In genomic region chr10:21501658-21502057, GRCm38 (mm10) we compare ENCODE assay signal across 17 mouse cellular contexts.
DNase-seq lines count a peak whose midpoint lies in the region; TF ChIP-seq lines count a peak whose summit lies in the region.
"Had no signal": no experiment of that assay in that cellular context is flagged by ENCODE, and none has a peak within 500 bp of the region (broad histone marks: within the 10 kb centered on the region; RNA-seq: fewer than 3 reads in every experiment).

No protein-coding gene starts in this region.

- no peak overlapping the region for H3K4me3 ChIP-seq in MEL (ENCODE audit: control insufficient read depth in 1 of 2, insufficient read depth in 1 of 2, low read depth in 2 of 2, low read length in 2 of 2)

- H3K9ac ChIP-seq in MEL (ENCODE audit: control insufficient read depth, low read depth, low read length, poor library complexity, severe bottlenecking) = no peak overlapping the region

- intact Hi-C loops in heart, postnatal 14 days (cut with DNase I) = no loop called here

- TF ChIP-seq CTCF in MEL (IDR thresholded peaks at IDR 0.05 in 2 of 3, conservative IDR thresholded peaks at IDR 0.05 in 1 of 3; ENCODE audit: control insufficient read depth in 1 of 3, insufficient read depth in 1 of 3, low read depth in 2 of 3, low read length in 3 of 3, poor library complexity in 1 of 3, severe bottlenecking in 1 of 3) = no peak

- H3K4me1 ChIP-seq in MEL (ENCODE audit: control insufficient read depth in 1 of 2, insufficient read depth in 2 of 2, low read length in 2 of 2) = peaks cover 6 to 7% of the 10 kb centered on the region in 2 experiments; a peak in 2 of 4 replicates

- no peaks in the 10 kb centered on the region for H3K79me2 ChIP-seq in MEL (ENCODE audit: control insufficient read depth, insufficient read depth, low read length, poor library complexity)

- no peaks in the 10 kb centered on the region for H3K9me3 ChIP-seq in MEL (replicated peaks; ENCODE audit: insufficient read depth, low read length)
- H3K9me3 ChIP-seq: G1E had no signal

- TF ChIP-seq EP300 in MEL (IDR thresholded peaks at IDR 0.05; ENCODE audit: low read depth in 1 of 2, low read length in 2 of 2) = peak; percentile 26 to 50; a peak in 1 of 4 replicates

- DNase-seq in heart, adult 11 months = peak; percentile 25
- DNase-seq in heart, postnatal 14 days = no peak
- DNase-seq in MEL (ENCODE audit: low read depth, low spot score) = peak; percentile 31
- no peak for DNase-seq in kidney, postnatal 36 days
- DNase-seq: adrenal gland, adult 2 months; adrenal gland, adult 8-10 months; adrenal gland, postnatal 10 days; adrenal gland, postnatal 14 days; adrenal gland, postnatal 25 days; adrenal gland, postnatal 36 days; B cell, adult 2 months; cerebellum, adult 11 months; cerebellum, adult 11-12 months; cerebellum, adult 18-20 months; cerebellum, adult 2 months had no signal

- no peaks in the 10 kb centered on the region for H3K27me3 ChIP-seq in MEL (ENCODE audit: control insufficient read depth in 1 of 2, insufficient read depth in 2 of 2, low read length in 2 of 2)
- H3K27me3 ChIP-seq: CH12.LX had no signal

- no peak for TF ChIP-seq POLR2A in MEL (IDR thresholded peaks at IDR 0.05; ENCODE audit: control insufficient read depth in 1 of 2, insufficient read depth in 1 of 2, low read depth in 1 of 2, low read length in 2 of 2, poor library complexity in 1 of 2)

- no peak overlapping the region; the same call in 1 of the 2 replicates for H3K27ac ChIP-seq in MEL (ENCODE audit: control insufficient read depth, low read depth, low read length)

- TF ChIP-seq RAD21 in MEL (IDR thresholded peaks at IDR 0.05; ENCODE audit: low read depth, low read length) = no peak

- H3K36me3 ChIP-seq in MEL (ENCODE audit: control insufficient read depth in 1 of 2, insufficient read depth in 2 of 2, low read length in 2 of 2) = peaks cover 0 to 8% of the 10 kb centered on the region in 2 experiments; a peak in 2 of 4 replicates
- H3K36me3 ChIP-seq: G1E had no signal

TF ChIP-seq in MEL, 35 proteins besides CTCF, POLR2A, EP300 and RAD21:
- TF ChIP-seq E2F4 (IDR thresholded peaks at IDR 0.05; ENCODE audit: borderline replicate concordance, low read depth, low read length) (no peak), MXI1 (IDR thresholded peaks at IDR 0.05; ENCODE audit: low read depth, low read length) (no peak), MYB (IDR thresholded peaks at IDR 0.05; ENCODE audit: low read depth, low read length) (no peak), MAX (IDR thresholded peaks at IDR 0.05; ENCODE audit: low read length) (no peak), KAT2A (conservative IDR thresholded peaks at IDR 0.05; ENCODE audit: low read depth, low read length) (no peak), SMC3 (IDR thresholded peaks at IDR 0.05; ENCODE audit: low read depth, low read length) (no peak), ETS1 (IDR thresholded peaks at IDR 0.05; ENCODE audit: low read depth, low read length) (peak; percentile 65), MAFK (IDR thresholded peaks at IDR 0.05; ENCODE audit: borderline replicate concordance, low read depth, low read length) (no peak), SIN3A (IDR thresholded peaks at IDR 0.05; ENCODE audit: low read length) (no peak), TCF12 (IDR thresholded peaks at IDR 0.05; ENCODE audit: low read depth, low read length) (0 out of 2 replicates have a peak, but pooled peaks have one; percentile 12), MAZ (IDR thresholded peaks at IDR 0.05; ENCODE audit: low read depth, low read length) (no peak), ZMIZ1 (IDR thresholded peaks at IDR 0.05; ENCODE audit: low read depth, low read length) (no peak), HCFC1 (IDR thresholded peaks at IDR 0.05; ENCODE audit: low read depth, low read length) (no peak), TBP (IDR thresholded peaks at IDR 0.05; ENCODE audit: low read depth, low read length) (no peak)
TF ChIP-seq in MEL: peak in this region for 2.

Comparison
In these comparisons a context has a peak if more than half of its experiments do, and no peak if none do; other contexts are left out.
1. DNase-seq: peak in heart, adult 11 months (single experiment) and MEL (single experiment); none in heart, postnatal 14 days (0 of 2) and kidney, postnatal 36 days (0 of 2).